Mouse (Mus musculus) intestine, postnatal 0 days (tissue): ENCODE measurements around the gene Hydin. TPM values are rescaled to one million over a fixed set of nuclear protein-coding genes. Genes with fewer than 3 reads are reported as not detected.

Source experiments
- ATAC-seq: fragments of 200-750 bp; cut with Nextera tagmentation; 2 replicates; pipeline ENCODE4 v1.8.0; 2017; ENCODE audit warnings: mild to moderate bottlenecking, moderate TSS enrichment, moderate library complexity
- H3K27ac ChIP-seq: fragments of 300-500 bp; sonication (generic); 2 replicates; pipeline ENCODE4 v1.5.1; 2014; ENCODE audit warnings: mild to moderate bottlenecking, low read depth, low read length, moderate library complexity
- H3K27me3 ChIP-seq: fragments of 300-500 bp; sonication (generic); replicated peaks from 2 replicates; pipeline ENCODE4 v1.6.1; 2014; ENCODE audit warnings: low read length, mixed read lengths; ENCODE audit not compliant: control insufficient read depth, insufficient read depth
- H3K36me3 ChIP-seq: fragments of 300-500 bp; sonication (generic); 2 replicates; pipeline ENCODE4 v1.6.1; 2014; ENCODE audit warnings: mild to moderate bottlenecking, moderate library complexity; ENCODE audit not compliant: control insufficient read depth, insufficient read depth
- H3K4me1 ChIP-seq: fragments of 300-500 bp; sonication (generic); replicated peaks from 2 replicates; pipeline ENCODE4 v1.6.1; 2014; ENCODE audit warnings: antibody characterized with exemption, low read length, mixed read lengths; ENCODE audit not compliant: control insufficient read depth, insufficient read depth
- H3K4me2 ChIP-seq: fragments of 300-500 bp; sonication (generic); replicated peaks from 2 replicates; pipeline ENCODE4 v1.6.1; 2014; ENCODE audit warnings: low read depth, mild to moderate bottlenecking, moderate library complexity
- H3K4me3 ChIP-seq: fragments of 300-500 bp; sonication (generic); 2 replicates; pipeline ENCODE4 v1.5.1; 2014; ENCODE audit warnings: low read depth, low read length
- H3K9ac ChIP-seq: fragments of 300-500 bp; sonication (generic); 2 replicates; pipeline ENCODE4 v1.6.1; 2014; ENCODE audit warnings: mild to moderate bottlenecking, low read depth, low read length
- H3K9me3 ChIP-seq: fragments of 300-500 bp; sonication (generic); 2 replicates; pipeline ENCODE4 v1.6.1; 2016; ENCODE audit warnings: mixed run types; ENCODE audit not compliant: control insufficient read depth
- CTCF ChIP-seq: sonication (generic); IDR thresholded peaks from 2 replicates; pipeline ENCODE4 v1.5.1; 2016; ENCODE audit warnings: low read depth, mild to moderate bottlenecking, control low read depth, antibody characterized with exemption, moderate library complexity
- WGBS: fragments of 180-500 bp; shearing (Covaris S2); extraction: QIAGEN DNeasy Blood & Tissue Kit; methylation state at CpG from one replicate; pipeline ENCODE4 v1.1.7; 2014; 5-methylcytosine and 5-hydroxymethylcytosine counted together
- microRNA-seq: library from miRNA; unstranded; fragments of <30 nt; microRNA quantifications from one replicate; pipeline ENCODE4, GENCODE M21; 2016
- polyA plus RNA-seq: library from polyadenylated mRNA; unstranded; fragments of >200 nt; fragmentation: Nextera tagmentation; extraction: Ambion mirVana; gene quantifications from 2 replicates; pipeline ENCODE4 v1.2.1, GENCODE M21; 2015

Hydin gene
- polyA plus RNA-seq, 1 experiment from 2014 or later = 0.07 TPM

DNA sequence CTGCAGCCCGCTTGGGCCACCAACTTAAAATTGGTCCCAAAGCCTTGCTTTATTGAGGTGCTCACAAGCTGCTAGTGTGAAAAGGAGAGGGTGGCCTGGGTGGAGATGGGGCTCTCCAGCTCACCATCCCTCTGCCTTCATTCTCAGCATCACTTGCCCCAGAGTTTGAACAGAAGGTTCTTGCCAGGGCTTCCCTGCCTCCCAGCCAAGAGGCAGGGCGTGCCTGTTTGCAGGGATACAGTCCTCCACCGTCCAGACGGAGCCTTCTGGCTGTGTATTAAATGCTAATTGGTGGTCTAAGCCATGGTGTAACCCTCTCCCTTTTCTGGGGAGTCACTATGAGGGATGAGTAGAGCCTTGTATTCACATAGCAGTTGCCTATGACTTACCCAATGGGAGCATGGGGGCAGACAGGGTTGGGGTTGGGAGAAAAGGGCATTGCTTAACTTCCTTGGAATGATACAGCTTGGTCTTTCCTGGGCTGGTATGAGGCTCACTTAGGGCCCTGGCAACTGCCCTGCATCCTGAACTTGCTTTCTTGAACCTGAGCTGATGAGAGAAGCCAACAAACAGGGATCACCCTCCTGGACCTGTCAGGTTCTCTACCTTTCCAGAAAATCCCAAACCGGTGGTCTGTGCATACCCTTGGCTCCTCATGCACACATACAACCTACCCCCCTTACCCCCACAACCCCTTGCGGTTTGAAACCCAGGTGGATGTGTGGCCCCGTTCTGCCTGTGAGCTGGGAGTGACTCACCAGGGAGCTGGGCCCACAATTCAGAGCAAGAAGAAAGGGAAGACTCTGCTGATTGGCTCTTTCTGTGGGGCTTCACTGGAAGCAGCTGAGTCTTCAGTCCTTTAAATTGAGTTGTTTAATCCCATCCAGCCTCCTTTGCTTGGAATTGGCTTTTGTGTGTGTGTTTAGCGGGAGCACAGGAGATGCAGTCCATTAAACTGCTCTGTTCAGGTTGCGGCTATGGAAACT is 387.6 kb downstream of the Hydin start:
- H3K36me3 ChIP-seq = peaks cover 20% of the 10 kb centered on the region; the same call in 1 of the 2 replicates
- WGBS = 87% methylated on average over 9 of the region's 9 CpGs

DNA sequence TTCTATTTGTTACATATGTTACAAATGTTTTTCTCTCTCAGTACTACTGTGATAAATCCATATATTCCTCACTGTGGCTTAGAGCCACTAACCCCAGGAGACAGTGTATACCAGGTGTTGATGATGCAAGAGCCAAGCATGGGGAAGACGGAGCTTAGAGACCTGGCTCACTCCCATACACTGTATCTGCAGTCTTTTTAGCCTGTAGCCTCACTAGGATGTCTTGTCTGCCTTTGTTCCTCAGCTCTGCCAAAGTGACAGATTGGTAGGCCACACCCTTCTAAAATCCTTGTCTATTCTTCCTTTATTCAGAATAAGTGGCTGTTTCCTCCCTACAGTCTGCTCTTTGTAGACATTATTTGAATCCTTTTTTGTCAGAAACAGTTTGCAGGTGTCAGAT is 389.1 kb downstream of the Hydin start:
- ATAC-seq = no peak
- no peak for TF ChIP-seq CTCF
- H3K9ac ChIP-seq = no peak overlapping the region
- no peak overlapping the region for H3K4me2 ChIP-seq
- no peak overlapping the region for H3K27ac ChIP-seq
- H3K4me3 ChIP-seq = no peak overlapping the region
- 76% methylated on average over 1 of the region's 1 CpGs for WGBS
- no peaks in the 10 kb centered on the region for H3K4me1 ChIP-seq
- peaks cover 17% of the 10 kb centered on the region; the same call in 1 of the 2 replicates for H3K36me3 ChIP-seq
- H3K9me3 ChIP-seq = no peaks in the 10 kb centered on the region
- no peaks in the 10 kb centered on the region for H3K27me3 ChIP-seq

More for the DNA sequence above, 387.6 kb downstream of the Hydin start:
- H3K27ac ChIP-seq = no peak overlapping the region
- no peaks in the 10 kb centered on the region for H3K4me1 ChIP-seq
- H3K4me2 ChIP-seq = no peak overlapping the region
- no peak overlapping the region for H3K4me3 ChIP-seq
- no peak for TF ChIP-seq CTCF
- no peak overlapping the region for H3K9ac ChIP-seq
- no peak for ATAC-seq
- H3K27me3 ChIP-seq = no peaks in the 10 kb centered on the region
- H3K9me3 ChIP-seq = no peaks in the 10 kb centered on the region

DNA sequence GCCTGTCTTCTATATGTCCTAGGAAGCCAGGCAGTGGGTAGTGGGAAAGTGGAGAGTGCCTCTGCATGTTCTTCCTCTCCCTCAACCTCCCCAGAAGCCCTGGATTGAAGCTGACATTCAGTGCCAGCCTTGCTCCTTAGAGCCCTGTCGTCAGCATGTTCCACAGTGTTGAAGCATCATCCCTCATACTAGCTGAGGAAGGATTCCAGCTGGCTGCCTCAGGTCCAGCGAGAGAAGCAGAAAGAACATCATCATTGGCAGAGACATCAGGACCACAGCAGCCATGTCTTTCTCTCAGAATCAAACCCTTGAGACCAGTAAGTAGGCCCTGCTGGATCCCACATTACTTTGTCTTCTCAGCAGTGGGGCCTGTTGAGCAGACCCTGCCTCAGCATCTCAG is 390.9 kb downstream of the Hydin start:
- no peak overlapping the region for H3K4me2 ChIP-seq
- H3K36me3 ChIP-seq = peaks cover 17% of the 10 kb centered on the region; the same call in 1 of the 2 replicates
- no peak overlapping the region for H3K4me3 ChIP-seq
- H3K27me3 ChIP-seq = no peaks in the 10 kb centered on the region
- TF ChIP-seq CTCF = no peak
- no peak for ATAC-seq
- H3K27ac ChIP-seq = no peak overlapping the region
- no peaks in the 10 kb centered on the region for H3K4me1 ChIP-seq
- no peaks in the 10 kb centered on the region for H3K9me3 ChIP-seq
- WGBS = 84% methylated on average over 2 of the region's 2 CpGs
- no peak overlapping the region for H3K9ac ChIP-seq

Small RNAs within 50 kb of the gene (microRNA-seq; reads per million reads assigned to microRNA genes)
- gene Gm44489 = not detected
- gene Gm47306 = not detected

Other genes with a start within 250 kb of the Hydin start
- 5.5 and 6.2 TPM in 2 replicates for gene Chst4, start 227.2 kb upstream of the Hydin start, polyA plus RNA-seq
- gene Zfp612, start 187.2 kb upstream of the Hydin start, polyA plus RNA-seq = 2.4 and 2.6 TPM in 2 replicates
- gene Gm21964, start 165.8 kb upstream of the Hydin start, polyA plus RNA-seq = not detected in 2 replicates
- not detected in 2 replicates for gene Gm17720, start 164.2 kb upstream of the Hydin start, polyA plus RNA-seq
- 0.26 and 0.27 TPM in 2 replicates for gene Calb2, start 98.8 kb upstream of the Hydin start, polyA plus RNA-seq
- gene Cmtr2, start 51.3 kb upstream of the Hydin start, polyA plus RNA-seq = 3.0 and 3.5 TPM in 2 replicates